Comparison of ENCODE assay signal across 8 mouse cellular contexts in genomic region chr13:74316386-74316785, GRCm38 (mm10). TPM values are rescaled to one million over a fixed set of nuclear protein-coding genes. Genes with fewer than 3 reads are reported as not detected.
DNase-seq lines count a peak whose midpoint lies in the region; ATAC-seq and TF ChIP-seq lines count a peak whose summit lies in the region.

No protein-coding gene starts in this region.

- H3K4me2 ChIP-seq in intestine, embryonic 14.5 days (ENCODE audit: low read length) = peak overlapping the region; percentile 71
- peak overlapping the region; percentile 85 for H3K4me2 ChIP-seq in neural tube, embryonic 13.5 days

- H3K36me3 ChIP-seq in liver, adult 2 months (ENCODE audit: control insufficient read depth, insufficient read depth, low read length) = peaks cover 28% of the 10 kb centered on the region
- peaks cover 39% of the 10 kb centered on the region for H3K36me3 ChIP-seq in embryonic facial prominence, embryonic 10.5 days (replicated peaks)
- peaks cover 20% of the 10 kb centered on the region for H3K36me3 ChIP-seq in intestine, embryonic 14.5 days (ENCODE audit: control insufficient read depth, insufficient read depth, low read length)
- H3K36me3 ChIP-seq in neural tube, embryonic 13.5 days = peaks cover 16% of the 10 kb centered on the region

- peak overlapping the region; percentile 90 for H3K9ac ChIP-seq in liver, adult 2 months (ENCODE audit: low read depth, low read length)
- peak overlapping the region; percentile 71 for H3K9ac ChIP-seq in intestine, embryonic 14.5 days (ENCODE audit: low read length)
- peak overlapping the region; percentile 89 for H3K9ac ChIP-seq in neural tube, embryonic 13.5 days

- 12% methylated on average over 4 of the region's 4 CpGs for WGBS in liver, adult 2 months
- 34% methylated on average over 4 of the region's 4 CpGs for WGBS in embryonic facial prominence, embryonic 10.5 days
- WGBS in intestine, embryonic 14.5 days = 26% methylated on average over 4 of the region's 4 CpGs
- WGBS in neural tube, embryonic 13.5 days = 27% methylated on average over 4 of the region's 4 CpGs

- peak overlapping the region; percentile 88 for H3K4me3 ChIP-seq in liver, adult 2 months (ENCODE audit: insufficient read depth, low read depth, low read length)
- peak overlapping the region; percentile 85 for H3K4me3 ChIP-seq in embryonic facial prominence, embryonic 10.5 days
- H3K4me3 ChIP-seq in intestine, embryonic 14.5 days (ENCODE audit: low read depth, low read length) = peak overlapping the region; percentile 74
- H3K4me3 ChIP-seq in neural tube, embryonic 13.5 days = peak overlapping the region; percentile 84

- ATAC-seq in intestine, embryonic 14.5 days (replicated peaks; ENCODE audit: low FRiP score, low TSS enrichment, low read depth) = no peak
- ATAC-seq in neural tube, embryonic 13.5 days (ENCODE audit: low read depth) = no peak

- no peak for TF ChIP-seq CTCF in liver, adult 2 months (IDR thresholded peaks at IDR 0.05; ENCODE audit: low read depth, low read length)

- H3K79me2 ChIP-seq in liver, adult 2 months (ENCODE audit: control insufficient read depth, insufficient read depth, low read length) = peaks cover 2% of the 10 kb centered on the region; the same call in 1 of the 2 replicates

- no peaks in the 10 kb centered on the region for H3K27me3 ChIP-seq in liver, adult 2 months (ENCODE audit: control insufficient read depth, insufficient read depth, low read length)
- H3K27me3 ChIP-seq in embryonic facial prominence, embryonic 10.5 days (replicated peaks; ENCODE audit: low read depth, poor library complexity, severe bottlenecking) = no peaks in the 10 kb centered on the region
- H3K27me3 ChIP-seq in intestine, embryonic 14.5 days (replicated peaks; ENCODE audit: control insufficient read depth, insufficient read depth, low read length) = no peaks in the 10 kb centered on the region
- no peaks in the 10 kb centered on the region for H3K27me3 ChIP-seq in neural tube, embryonic 13.5 days

- DNase-seq in liver, adult 2 months (ENCODE audit: extremely low read depth, low read depth, low spot score) = no peak
- no peak for DNase-seq in liver
- DNase-seq in embryonic facial prominence, embryonic 10.5 days (ENCODE audit: low spot score) = no peak
- no peak for DNase-seq in intestine, embryonic 14.5 days (ENCODE audit: low spot score)
- no peak for DNase-seq in left cerebral cortex, postnatal 25 days (ENCODE audit: low spot score in 2 of 2)
- no peak for DNase-seq in layer of hippocampus, postnatal 14 days (ENCODE audit: low spot score in 2 of 2)
- no peak for DNase-seq in adrenal gland, postnatal 10 days

- H3K9me3 ChIP-seq in embryonic facial prominence, embryonic 10.5 days = no peaks in the 10 kb centered on the region
- no peaks in the 10 kb centered on the region for H3K9me3 ChIP-seq in intestine, embryonic 14.5 days (ENCODE audit: control insufficient read depth, low read length)
- no peaks in the 10 kb centered on the region for H3K9me3 ChIP-seq in neural tube, embryonic 13.5 days

- H3K27ac ChIP-seq in liver, adult 2 months (replicated peaks; ENCODE audit: insufficient read depth, low read depth, low read length) = peak overlapping the region; percentile 90
- peak overlapping the region; percentile 85 for H3K27ac ChIP-seq in embryonic facial prominence, embryonic 10.5 days (replicated peaks)
- H3K27ac ChIP-seq in intestine, embryonic 14.5 days (ENCODE audit: low read depth) = peak overlapping the region; percentile 40; the same call in 1 of the 2 replicates
- no peak overlapping the region for H3K27ac ChIP-seq in neural tube, embryonic 13.5 days (replicated peaks)

- intact Hi-C loops in left cerebral cortex, postnatal 25 days (cut with DNase I) = no loop called here

- TF ChIP-seq POLR2A in liver, adult 2 months (IDR thresholded peaks at IDR 0.05; ENCODE audit: extremely low read depth, insufficient read depth, low read length) = no peak

- H3K4me1 ChIP-seq in liver, adult 2 months (ENCODE audit: control insufficient read depth, insufficient read depth, low read length) = peaks cover 3% of the 10 kb centered on the region
- peaks cover 17% of the 10 kb centered on the region for H3K4me1 ChIP-seq in embryonic facial prominence, embryonic 10.5 days
- H3K4me1 ChIP-seq in intestine, embryonic 14.5 days (replicated peaks; ENCODE audit: control insufficient read depth, insufficient read depth, low read length) = peaks cover 6% of the 10 kb centered on the region
- H3K4me1 ChIP-seq in neural tube, embryonic 13.5 days (replicated peaks) = peaks cover 18% of the 10 kb centered on the region

RNA-seq across cellular contexts. Expression of gene Pdcd6, which starts 1.0 kb away (rescaled TPM):
- 123 and 140 TPM in 2 replicates for total RNA-seq in liver, adult 2 months (2014; rRNA removed)
- 77.0 and 82.5 TPM in 2 replicates for polyA plus RNA-seq in liver, adult 2 months (2012; rRNA removed)
- polyA plus RNA-seq in embryonic facial prominence, embryonic 10.5 days (2016; fragmentation: Nextera tagmentation; extraction: Ambion mirVana) = 128 and 135 TPM in 2 replicates
- polyA plus RNA-seq in intestine, embryonic 14.5 days (2014; fragmentation: Nextera tagmentation; extraction: Ambion mirVana) = 173 and 179 TPM in 2 replicates
- polyA plus RNA-seq in neural tube, embryonic 13.5 days (2015; fragmentation: Nextera tagmentation; extraction: Ambion mirVana) = 108 and 109 TPM in 2 replicates
- total RNA-seq in left cerebral cortex, postnatal 25 days (2021) = 10 to 100 TPM; 82.4 to 83.7 TPM
- 10 to 100 TPM; 72.6 to 73.5 TPM for total RNA-seq in layer of hippocampus, postnatal 14 days (2021)
- 100 to 1,000 TPM; 114 to 122 TPM for total RNA-seq in adrenal gland, postnatal 10 days (2021)

RNA-seq across cellular contexts. Expression of gene Ahrr, which starts 24.3 kb away (rescaled TPM):
- total RNA-seq in liver, adult 2 months (2014; rRNA removed) = 0.18 and 0.20 TPM in 2 replicates
- 0.07 TPM in 1 of 2 replicates, not detected in the other for polyA plus RNA-seq in liver, adult 2 months (2012; rRNA removed)
- 1.1 and 1.5 TPM in 2 replicates for polyA plus RNA-seq in embryonic facial prominence, embryonic 10.5 days (2016; fragmentation: Nextera tagmentation; extraction: Ambion mirVana)
- 0.30 and 0.64 TPM in 2 replicates for polyA plus RNA-seq in intestine, embryonic 14.5 days (2014; fragmentation: Nextera tagmentation; extraction: Ambion mirVana)
- 0.22 and 0.36 TPM in 2 replicates for polyA plus RNA-seq in neural tube, embryonic 13.5 days (2015; fragmentation: Nextera tagmentation; extraction: Ambion mirVana)
- total RNA-seq in left cerebral cortex, postnatal 25 days (2021) = 1 to 10 TPM in 1 of 2 experiments, under 1 TPM in 1; 0.78 to 1.6 TPM
- under 1 TPM; 0.85 to 0.93 TPM for total RNA-seq in layer of hippocampus, postnatal 14 days (2021)
- 1 to 10 TPM in 1 of 2 experiments, under 1 TPM in 1; 0.81 to 2.3 TPM for total RNA-seq in adrenal gland, postnatal 10 days (2021)

RNA-seq across cellular contexts. Expression of gene Sdha, which starts 33.7 kb away (rescaled TPM):
- 293 and 295 TPM in 2 replicates for total RNA-seq in liver, adult 2 months (2014; rRNA removed)
- polyA plus RNA-seq in liver, adult 2 months (2012; rRNA removed) = 199 and 223 TPM in 2 replicates
- 252 and 254 TPM in 2 replicates for polyA plus RNA-seq in embryonic facial prominence, embryonic 10.5 days (2016; fragmentation: Nextera tagmentation; extraction: Ambion mirVana)
- polyA plus RNA-seq in intestine, embryonic 14.5 days (2014; fragmentation: Nextera tagmentation; extraction: Ambion mirVana) = 243 and 255 TPM in 2 replicates
- 199 and 276 TPM in 2 replicates for polyA plus RNA-seq in neural tube, embryonic 13.5 days (2015; fragmentation: Nextera tagmentation; extraction: Ambion mirVana)
- 100 to 1,000 TPM; 310 to 311 TPM for total RNA-seq in left cerebral cortex, postnatal 25 days (2021)
- total RNA-seq in layer of hippocampus, postnatal 14 days (2021) = 100 to 1,000 TPM; 280 to 283 TPM
- 1,000 to 10,000 TPM in 1 of 2 experiments, 100 to 1,000 TPM in 1; 887 to 1,000 TPM for total RNA-seq in adrenal gland, postnatal 10 days (2021)

RNA-seq across cellular contexts. Expression of gene Ccdc127, which starts 33.7 kb away (rescaled TPM):
- 5.3 and 5.5 TPM in 2 replicates for total RNA-seq in liver, adult 2 months (2014; rRNA removed)
- 2.3 and 2.6 TPM in 2 replicates for polyA plus RNA-seq in liver, adult 2 months (2012; rRNA removed)
- polyA plus RNA-seq in embryonic facial prominence, embryonic 10.5 days (2016; fragmentation: Nextera tagmentation; extraction: Ambion mirVana) = 55.8 and 59.1 TPM in 2 replicates
- 46.6 and 50.9 TPM in 2 replicates for polyA plus RNA-seq in intestine, embryonic 14.5 days (2014; fragmentation: Nextera tagmentation; extraction: Ambion mirVana)
- polyA plus RNA-seq in neural tube, embryonic 13.5 days (2015; fragmentation: Nextera tagmentation; extraction: Ambion mirVana) = 49.5 and 50.1 TPM in 2 replicates
- total RNA-seq in left cerebral cortex, postnatal 25 days (2021) = 10 to 100 TPM; 87.5 to 88.3 TPM
- total RNA-seq in layer of hippocampus, postnatal 14 days (2021) = 10 to 100 TPM; 63.4 to 74.2 TPM
- 10 to 100 TPM; 46.7 to 48.4 TPM for total RNA-seq in adrenal gland, postnatal 10 days (2021)

RNA-seq across cellular contexts. Expression of gene Lrrc14b, which starts 47.4 kb away (rescaled TPM):
- total RNA-seq in liver, adult 2 months (2014; rRNA removed) = 0.18 and 0.54 TPM in 2 replicates
- polyA plus RNA-seq in liver, adult 2 months (2012; rRNA removed) = 0.39 and 0.54 TPM in 2 replicates
- not detected in 2 replicates for polyA plus RNA-seq in embryonic facial prominence, embryonic 10.5 days (2016; fragmentation: Nextera tagmentation; extraction: Ambion mirVana)
- not detected in 2 replicates for polyA plus RNA-seq in intestine, embryonic 14.5 days (2014; fragmentation: Nextera tagmentation; extraction: Ambion mirVana)
- not detected in 2 replicates for polyA plus RNA-seq in neural tube, embryonic 13.5 days (2015; fragmentation: Nextera tagmentation; extraction: Ambion mirVana)
- under 1 TPM in 1 of 2 experiments, not detected in 1; 0.16 TPM for total RNA-seq in left cerebral cortex, postnatal 25 days (2021)
- under 1 TPM in 1 of 2 experiments, not detected in 1; 0.14 TPM for total RNA-seq in layer of hippocampus, postnatal 14 days (2021)
- total RNA-seq in adrenal gland, postnatal 10 days (2021) = 1 to 10 TPM; 1.3 to 6.5 TPM
